Mouse (Mus musculus): Measurements from ENCODE around the gene 9530077C05Rik.
A peak's percentile ranks its signal among the peaks of the same experiment; 100 is the strongest.
"Not testable (repeated sequence)": the region's sequence is repeated elsewhere in the genome, so short reads cannot be mapped to it uniquely, and the experiment has no call there.

Gene 9530077C05Rik

DNA sequence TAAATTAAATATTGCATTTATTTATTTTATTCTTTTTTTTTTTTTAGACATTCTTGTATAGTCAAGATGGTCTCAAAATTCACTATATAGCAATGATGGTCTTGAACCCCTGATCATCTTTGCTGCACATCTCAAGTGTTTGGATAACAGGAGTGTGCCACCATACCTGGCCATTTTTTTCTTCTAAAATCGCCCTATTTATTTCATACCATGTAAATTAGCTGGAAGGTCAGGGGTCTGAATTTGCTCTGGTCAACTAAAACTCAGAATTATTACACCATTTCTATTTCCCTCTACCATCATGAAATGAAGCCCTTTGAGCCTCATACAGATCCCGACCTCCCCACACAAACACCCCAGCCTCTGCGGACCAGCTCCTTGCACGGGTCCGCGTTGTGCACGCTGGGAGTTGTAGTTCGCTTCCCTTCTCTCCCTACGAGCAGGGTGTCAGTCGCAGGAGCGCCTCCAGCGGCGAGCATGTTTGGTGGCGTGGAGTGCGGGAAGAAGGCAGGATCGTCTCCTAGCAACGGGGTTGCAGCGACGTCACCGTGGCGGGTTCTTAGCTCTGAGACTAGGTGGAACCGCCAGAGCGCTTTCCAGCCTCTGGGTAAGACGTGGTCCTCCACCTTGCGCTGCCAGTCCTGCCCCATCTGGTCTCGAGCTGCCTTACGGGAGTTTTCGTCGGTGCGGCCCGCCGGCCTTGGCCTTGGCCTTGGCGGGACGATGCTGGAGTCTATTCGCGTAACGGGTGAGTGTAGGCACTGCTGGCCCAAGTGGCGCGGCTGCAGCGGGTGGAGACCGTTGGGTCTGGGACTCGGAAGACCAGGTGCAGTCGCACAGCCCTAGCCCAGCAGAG, at the start of gene 9530077C05Rik:
TSS of gene 9530077C05Rik (plus strand) at position 512 of the 856 bp plus-strand sequence.
- DNase-seq (ENCODE audit: low spot score), result peak; percentile 86

DNA sequence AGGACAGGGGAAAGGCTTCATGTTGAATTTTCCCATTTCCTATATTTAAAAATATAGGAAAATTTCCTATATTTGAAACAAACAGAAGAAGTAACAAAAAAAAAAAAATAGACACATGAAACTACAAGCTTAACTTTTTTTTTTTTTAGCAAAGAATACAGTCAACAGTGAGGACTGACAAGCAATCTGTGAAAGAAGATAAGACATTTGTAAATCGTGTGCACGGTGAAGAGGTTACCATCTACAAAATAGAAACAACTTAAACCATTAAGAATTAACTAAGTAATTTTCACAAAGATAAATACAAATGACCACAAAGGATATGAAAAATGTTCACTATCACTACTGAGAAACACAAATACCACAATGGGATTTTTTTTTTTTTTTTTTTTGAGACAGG, 45.1 kb upstream of the 9530077C05Rik start:
- no peak for DNase-seq (ENCODE audit: low spot score)

DNA sequence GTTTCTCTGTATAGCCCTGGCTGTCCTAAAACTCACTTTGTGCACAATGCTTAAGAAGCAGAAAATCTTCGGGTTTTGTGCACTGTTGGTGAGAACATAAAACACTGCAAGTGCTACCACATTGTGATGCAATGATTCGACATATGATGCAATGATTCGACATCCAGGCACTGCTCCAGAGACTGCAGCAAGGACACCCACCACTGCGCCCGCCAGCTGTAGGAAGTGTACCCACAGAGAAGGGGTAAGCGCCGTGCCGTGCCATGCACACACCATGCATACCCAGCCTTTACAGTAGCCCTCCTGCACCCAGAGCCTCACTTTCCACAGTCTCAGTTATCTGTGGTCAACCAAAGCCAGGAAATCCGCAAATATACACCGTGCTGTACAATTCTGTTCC, 44.7 kb upstream of the 9530077C05Rik start:
- DNase-seq (ENCODE audit: low spot score), result no peak

GRCm38 (mm10) chr9:22368030-22368429, 43.3 kb upstream of the 9530077C05Rik start:
- DNase-seq (ENCODE audit: low spot score), result no peak

DNA sequence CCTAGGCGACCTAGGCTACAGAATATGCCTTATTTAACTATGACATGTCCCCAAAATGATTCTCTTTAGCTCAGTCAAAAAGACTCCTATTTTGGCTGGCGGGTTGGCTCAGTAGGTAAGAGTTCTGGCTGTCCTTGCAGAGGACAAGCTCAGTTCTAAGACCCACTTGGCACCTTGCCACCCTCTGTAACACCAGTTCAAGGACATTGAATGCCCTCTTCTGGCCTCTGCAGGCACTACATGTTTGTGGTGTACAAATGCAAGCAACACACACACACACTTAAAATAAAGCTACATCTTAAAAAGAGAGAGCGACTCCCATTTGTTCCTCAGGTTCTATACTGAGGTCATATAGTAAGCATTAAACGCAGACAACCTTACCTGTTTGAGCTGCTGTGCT, 38.6 kb upstream of the 9530077C05Rik start:
- DNase-seq (ENCODE audit: low spot score), result no peak

DNA sequence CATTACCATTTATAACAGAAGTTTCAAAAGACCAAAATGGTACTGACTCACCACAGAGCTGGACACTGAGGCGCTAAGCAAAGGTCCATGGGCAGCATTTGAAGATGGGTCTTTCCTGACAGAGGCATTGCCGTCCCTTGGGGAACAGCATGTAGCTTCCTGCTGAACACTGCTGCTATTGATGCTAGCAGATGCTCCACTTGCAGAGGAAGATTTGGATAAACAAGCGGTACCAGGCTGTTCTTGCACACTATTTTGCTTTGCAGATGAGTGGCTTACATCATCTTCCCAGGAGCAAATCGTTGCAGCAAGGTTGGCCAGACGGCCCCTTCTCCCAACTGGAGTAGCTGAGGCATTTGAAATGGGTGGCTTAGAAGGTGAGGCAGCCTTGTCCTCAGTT, 35.2 kb upstream of the 9530077C05Rik start:
- no peak for DNase-seq (ENCODE audit: low spot score)

- no peak for DNase-seq (ENCODE audit: low spot score)
Measured at GRCm38 (mm10) chr9:22385890-22386289, 25.4 kb upstream of the 9530077C05Rik start.

GRCm38 (mm10) chr9:22387901-22388300, 23.4 kb upstream of the 9530077C05Rik start:
- DNase-seq (ENCODE audit: low spot score), result no peak

DNA sequence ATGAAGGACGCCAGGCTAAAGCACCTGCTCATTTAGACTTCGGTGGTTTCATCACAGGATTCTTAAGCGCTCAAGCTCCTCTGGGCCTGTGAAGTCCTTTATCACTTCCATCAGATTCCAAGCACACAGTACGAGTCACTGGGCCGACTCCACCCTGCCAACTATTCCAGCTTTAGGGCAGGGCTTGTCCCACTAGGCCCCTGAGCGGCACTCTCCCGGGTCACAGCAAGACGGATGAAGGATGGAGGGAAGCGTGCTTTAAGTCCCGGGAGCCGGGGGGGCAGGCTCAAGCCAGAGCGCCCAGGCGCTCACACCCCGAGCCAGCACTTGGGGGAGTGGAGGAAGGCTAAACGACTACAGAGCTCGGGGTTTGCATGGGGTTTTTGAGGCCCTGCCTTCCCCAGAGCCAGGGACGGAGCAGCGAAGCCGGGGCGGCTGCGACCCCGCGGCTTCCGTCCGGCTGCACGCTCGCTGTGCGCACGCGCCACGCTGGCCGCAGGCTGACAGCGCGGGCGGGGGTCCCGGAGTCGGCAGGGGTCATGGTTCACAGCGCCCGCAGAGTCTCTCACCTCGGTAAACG, 22.8 kb upstream of the 9530077C05Rik start:
- peak; percentile 68 for DNase-seq (ENCODE audit: low spot score)

- peak; percentile 91 for DNase-seq (ENCODE audit: low spot score)
Measured at GRCm38 (mm10) chr9:22389021-22389476, 22.3 kb upstream of the 9530077C05Rik start, which contains the start of gene Anln. Anln (minus strand) TSS chr9:22389188.

DNA sequence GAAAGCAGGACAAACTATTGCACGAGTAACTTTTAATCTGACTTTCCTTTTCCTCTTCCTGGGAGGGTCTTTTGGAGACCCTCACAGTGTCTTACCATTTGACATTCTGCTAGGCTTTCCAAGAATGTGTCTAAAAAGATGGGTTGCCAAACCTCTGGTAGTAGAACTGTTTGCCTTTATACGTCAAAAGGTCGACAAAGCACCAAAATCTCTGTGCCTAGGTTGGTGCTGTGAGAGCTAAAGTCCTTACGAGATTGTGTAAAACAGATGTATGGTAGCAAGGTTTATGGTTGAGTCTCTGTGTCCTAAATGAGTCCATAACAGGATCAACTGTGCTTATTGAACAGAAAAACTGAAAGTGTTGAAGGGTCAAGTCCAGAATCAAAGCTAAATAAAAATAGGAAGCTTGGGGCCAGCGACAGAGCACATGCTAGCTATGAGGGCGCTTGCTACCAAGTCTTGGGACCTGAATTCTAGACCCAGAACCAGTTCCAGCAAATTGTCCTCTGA, 21.5 kb upstream of the 9530077C05Rik start:
- DNase-seq (ENCODE audit: low spot score), result no peak

DNA sequence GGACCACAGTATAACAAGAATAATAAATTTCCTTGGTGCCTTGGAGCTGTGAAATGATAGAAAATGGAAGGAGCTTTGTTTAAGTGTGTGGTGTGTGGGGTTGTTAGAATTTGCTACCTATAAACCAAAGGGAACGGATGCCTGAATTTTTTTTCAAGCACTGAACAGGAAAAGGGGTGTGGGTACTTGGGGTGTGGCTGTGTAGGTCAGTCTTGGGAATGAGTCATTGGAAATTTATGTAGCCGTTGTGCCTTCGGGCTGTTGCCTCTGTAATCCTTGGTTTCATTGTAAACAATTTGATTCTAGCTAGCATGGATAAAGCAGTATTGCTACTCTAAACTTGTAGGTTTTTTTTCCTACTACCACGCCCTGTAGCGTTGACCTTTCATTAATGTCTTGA, 20.9 kb upstream of the 9530077C05Rik start:
- no peak for DNase-seq (ENCODE audit: low spot score)

GRCm38 (mm10) chr9:22394725-22395124, 16.6 kb upstream of the 9530077C05Rik start:
- no peak for DNase-seq (ENCODE audit: low spot score)

DNA sequence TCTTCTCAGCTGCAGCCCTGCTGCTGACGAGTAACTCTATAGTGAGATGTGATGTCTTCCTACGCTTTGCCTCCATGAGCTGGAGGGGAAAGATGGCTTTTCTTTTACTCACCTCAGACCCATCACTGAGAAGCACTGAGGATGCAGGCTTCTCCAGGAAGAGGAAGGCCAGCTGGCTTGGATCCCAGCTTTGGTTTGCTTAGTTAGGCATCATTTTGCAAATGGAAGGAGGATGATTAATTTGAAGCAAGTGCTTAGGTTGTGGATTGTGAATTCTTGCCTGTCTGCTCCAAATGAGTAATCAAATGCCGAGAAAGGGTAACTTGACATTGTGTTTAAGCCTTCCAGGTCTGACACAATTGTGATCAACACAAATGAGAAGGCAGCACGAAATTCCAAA, 12.3 kb upstream of the 9530077C05Rik start:
- DNase-seq (ENCODE audit: low spot score), result no peak

- no peak for DNase-seq (ENCODE audit: low spot score)
Measured at GRCm38 (mm10) chr9:22402001-22402400, 9.3 kb upstream of the 9530077C05Rik start.

DNA sequence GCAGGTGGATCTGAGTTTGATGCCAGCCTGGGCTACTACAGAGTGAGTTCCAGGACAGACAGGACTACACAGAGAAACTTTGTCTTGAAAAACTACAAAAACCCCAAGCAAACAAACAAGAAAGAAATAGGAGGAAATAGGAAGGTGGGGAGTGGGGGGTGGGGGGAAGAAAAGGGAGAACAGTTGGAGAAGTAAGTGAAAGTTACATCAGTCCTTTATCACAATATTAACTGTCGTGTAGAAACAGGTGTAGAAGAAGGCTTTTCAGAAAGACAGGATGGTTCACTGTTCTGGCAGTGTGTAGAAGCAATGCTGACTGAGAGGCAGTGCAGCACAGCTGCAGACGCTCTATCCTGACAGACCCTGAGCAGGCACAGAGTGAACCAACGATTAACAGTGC, 8.3 kb upstream of the 9530077C05Rik start:
- DNase-seq (ENCODE audit: low spot score), result no peak

DNA sequence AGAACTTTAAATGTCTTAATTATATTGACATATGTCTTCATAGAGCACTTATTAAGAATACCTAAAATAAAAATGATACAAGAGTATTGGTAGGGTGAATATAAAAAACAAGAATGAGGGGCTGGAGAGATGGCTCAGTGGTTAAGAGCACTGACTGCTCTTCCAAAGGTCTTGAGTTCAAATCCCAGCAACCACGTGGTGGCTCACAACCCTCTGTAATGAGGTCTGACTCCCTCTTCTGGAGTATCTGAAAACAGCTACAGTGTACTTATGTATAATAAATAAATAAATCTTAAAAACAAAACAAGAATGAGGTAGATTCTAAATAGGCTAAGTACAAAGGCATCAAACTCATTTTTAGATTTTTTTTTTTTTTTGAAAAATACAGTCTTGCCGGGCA, 7.8 kb upstream of the 9530077C05Rik start:
- DNase-seq (ENCODE audit: low spot score), result not testable (repeated sequence)

- no peak for DNase-seq (ENCODE audit: low spot score)
Measured at GRCm38 (mm10) chr9:22405414-22405813, 5.9 kb upstream of the 9530077C05Rik start.

- DNase-seq (ENCODE audit: low spot score), result not testable (repeated sequence)
Measured at GRCm38 (mm10) chr9:22407633-22408032, 3.7 kb upstream of the 9530077C05Rik start.

GRCm38 (mm10) chr9:22408344-22408743, 3.0 kb upstream of the 9530077C05Rik start:
- DNase-seq (ENCODE audit: low spot score), result not testable (repeated sequence)

DNA sequence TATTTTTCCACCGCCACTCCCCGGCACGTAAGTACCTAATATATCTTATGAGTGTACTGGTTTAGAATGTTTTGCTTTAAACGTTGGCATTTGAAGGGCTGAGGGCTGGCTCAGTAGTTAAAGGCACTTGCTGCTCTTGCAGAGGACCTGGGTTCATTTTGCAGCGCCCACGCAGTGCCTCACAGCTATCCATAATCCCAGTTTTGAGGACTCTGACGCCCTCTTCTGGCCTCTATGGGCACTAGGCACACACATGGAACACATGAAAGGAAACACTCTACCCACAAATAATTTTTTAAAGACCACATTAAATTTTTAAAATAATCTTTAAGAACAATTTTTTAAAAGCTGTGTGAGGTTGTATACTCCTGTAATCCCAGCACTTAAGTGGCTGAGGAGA, 1.8 kb upstream of the 9530077C05Rik start:
- DNase-seq (ENCODE audit: low spot score), result no peak

- DNase-seq (ENCODE audit: low spot score), result no peak
Measured at GRCm38 (mm10) chr9:22416187-22416586, 4.9 kb downstream of the 9530077C05Rik start.

- no peak for DNase-seq (ENCODE audit: low spot score)
Measured at GRCm38 (mm10) chr9:22417547-22417946, 6.2 kb downstream of the 9530077C05Rik start.
